Mouse (Mus musculus): ENCODE data around the gene Cers4.

The Cers4 gene

GRCm38 (mm10) chr8:4492851-4493685, at the start of gene Cers4:
Gene Cers4, plus strand, starts transcription at chr8:4493026.
- DNase-seq: peak; percentile 89

DNA sequence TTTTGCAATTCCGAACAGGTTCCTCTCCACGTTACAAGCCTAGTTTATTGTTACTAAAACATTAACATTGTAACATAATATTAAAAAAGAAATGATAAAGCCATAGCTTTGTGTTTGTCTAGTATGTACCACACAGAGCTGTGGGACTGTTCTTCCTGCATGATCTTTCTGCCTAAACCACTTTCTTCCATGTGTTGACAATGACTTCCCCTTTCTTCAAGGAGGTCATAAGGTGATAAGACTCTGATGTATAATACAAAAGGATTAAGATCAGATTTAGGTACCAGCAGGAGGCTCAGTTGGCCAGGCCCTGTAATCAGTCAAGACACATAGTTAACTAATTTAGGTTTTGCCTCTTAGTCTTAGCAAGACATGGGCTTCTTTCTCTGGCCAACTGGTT, 34.7 kb upstream of the Cers4 start:
- no peak for DNase-seq

- DNase-seq: no peak
Observed at GRCm38 (mm10) chr8:4463061-4463460, 29.8 kb upstream of the Cers4 start.

DNA sequence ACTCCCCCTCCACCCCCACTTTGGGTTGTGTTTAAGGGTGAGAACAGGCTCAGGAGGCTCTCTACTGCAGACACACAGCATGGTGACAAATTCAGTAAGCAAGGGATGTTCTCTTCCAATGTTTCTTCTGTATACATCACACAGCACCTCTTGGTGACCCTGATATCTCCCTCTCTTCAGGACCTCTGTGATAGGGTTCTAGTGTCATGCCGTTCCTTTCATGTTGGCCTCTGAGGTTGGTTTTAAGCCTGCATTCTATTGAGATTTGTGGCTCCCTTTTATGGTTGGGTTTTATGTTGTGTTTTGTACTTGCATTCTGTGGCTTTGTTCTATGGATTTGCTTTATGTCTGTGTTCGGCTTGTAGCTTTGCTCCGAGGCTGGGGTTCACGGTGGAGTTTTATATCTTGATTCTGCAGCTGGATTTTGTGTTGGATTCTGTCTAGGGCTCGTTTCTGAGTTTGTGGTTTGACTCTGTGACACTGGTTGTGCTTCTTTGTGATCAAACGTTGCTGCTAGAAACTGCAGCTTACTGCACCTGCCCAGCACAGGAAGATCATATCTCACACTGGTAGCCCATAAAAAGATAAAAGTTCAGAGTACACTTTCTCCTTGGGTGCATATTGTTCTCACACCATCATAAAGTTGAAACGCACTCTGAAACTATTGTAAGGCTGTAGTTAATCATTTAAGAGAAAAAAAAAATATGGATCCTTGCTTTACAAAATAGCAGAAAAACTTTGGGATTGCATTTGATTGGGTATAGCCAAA, 18.2 kb upstream of the Cers4 start:
- no peak for DNase-seq

GRCm38 (mm10) chr8:4481154-4481553, 11.7 kb upstream of the Cers4 start:
- no peak for DNase-seq

- DNase-seq: no peak
Observed at GRCm38 (mm10) chr8:4481586-4481985, 11.2 kb upstream of the Cers4 start.

DNA sequence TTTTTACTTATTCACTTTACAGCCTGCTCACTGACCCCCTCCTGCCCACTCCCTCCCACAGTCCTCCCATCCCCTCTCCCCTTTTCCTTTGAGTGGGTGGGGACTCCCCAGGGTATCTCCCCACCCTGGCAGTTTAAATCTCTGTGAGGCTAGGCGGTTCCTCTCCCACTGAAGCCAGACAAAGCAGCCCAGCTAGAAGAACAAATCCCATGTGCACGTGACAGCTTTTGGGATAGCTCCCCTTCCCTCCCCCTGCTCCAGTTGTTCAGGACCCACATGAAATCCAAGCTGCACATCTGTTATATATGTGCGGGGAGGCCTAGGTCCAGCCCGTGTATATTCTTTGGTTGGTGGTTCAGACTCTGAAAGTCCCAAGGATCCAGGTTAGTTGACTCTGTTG, 10.3 kb upstream of the Cers4 start:
- no peak for DNase-seq

GRCm38 (mm10) chr8:4483330-4483729, 9.5 kb upstream of the Cers4 start:
- peak; percentile 62 for DNase-seq

- peak; percentile 63 for DNase-seq
Observed at GRCm38 (mm10) chr8:4493686-4494440, 1.0 kb downstream of the Cers4 start.

GRCm38 (mm10) chr8:4495976-4496375, 3.1 kb downstream of the Cers4 start:
- DNase-seq: no peak

- no peak for DNase-seq
Observed at GRCm38 (mm10) chr8:4497610-4498009, 4.8 kb downstream of the Cers4 start.

DNA sequence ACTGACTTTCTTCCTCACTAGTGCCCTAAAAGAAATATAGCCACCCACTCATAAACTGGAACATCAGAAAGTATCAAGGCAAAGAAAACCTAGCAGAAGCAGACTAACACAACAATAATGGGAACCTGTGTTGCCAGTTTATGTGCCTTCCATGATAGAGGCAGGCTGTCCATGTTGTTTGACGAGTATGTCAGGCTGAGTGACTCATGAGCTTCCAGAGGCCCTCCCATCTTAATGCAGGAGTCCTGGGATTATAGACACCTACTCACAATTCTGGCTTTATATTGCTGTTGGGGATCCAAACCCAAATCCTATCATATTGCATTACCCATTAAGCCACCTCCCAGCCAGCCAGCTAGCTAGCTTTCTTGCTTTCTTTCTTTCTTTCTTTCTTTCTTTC, 12.5 kb downstream of the Cers4 start:
- no peak for DNase-seq

- no peak for DNase-seq
Observed at GRCm38 (mm10) chr8:4507527-4507926, 14.7 kb downstream of the Cers4 start.

DNA sequence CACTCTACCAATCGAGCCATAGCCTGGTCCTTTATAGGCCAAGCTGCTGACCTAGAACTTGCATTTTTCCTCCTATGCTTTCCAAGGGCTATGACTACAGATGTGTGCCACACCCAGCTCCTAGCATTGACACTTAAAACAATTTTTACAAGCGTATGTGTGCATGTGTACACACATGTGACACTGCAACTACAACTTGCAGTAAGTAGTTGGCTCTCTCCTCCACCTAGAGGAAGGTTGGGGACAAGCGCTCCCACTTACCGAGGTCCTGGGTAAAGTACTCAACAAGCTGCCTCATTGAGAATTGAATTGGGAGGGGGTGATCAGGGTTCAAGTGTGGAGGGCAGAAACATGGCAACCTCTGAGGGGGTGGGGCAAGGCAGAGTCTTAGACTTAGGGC, 18.0 kb downstream of the Cers4 start:
- DNase-seq: peak; percentile 11

DNA sequence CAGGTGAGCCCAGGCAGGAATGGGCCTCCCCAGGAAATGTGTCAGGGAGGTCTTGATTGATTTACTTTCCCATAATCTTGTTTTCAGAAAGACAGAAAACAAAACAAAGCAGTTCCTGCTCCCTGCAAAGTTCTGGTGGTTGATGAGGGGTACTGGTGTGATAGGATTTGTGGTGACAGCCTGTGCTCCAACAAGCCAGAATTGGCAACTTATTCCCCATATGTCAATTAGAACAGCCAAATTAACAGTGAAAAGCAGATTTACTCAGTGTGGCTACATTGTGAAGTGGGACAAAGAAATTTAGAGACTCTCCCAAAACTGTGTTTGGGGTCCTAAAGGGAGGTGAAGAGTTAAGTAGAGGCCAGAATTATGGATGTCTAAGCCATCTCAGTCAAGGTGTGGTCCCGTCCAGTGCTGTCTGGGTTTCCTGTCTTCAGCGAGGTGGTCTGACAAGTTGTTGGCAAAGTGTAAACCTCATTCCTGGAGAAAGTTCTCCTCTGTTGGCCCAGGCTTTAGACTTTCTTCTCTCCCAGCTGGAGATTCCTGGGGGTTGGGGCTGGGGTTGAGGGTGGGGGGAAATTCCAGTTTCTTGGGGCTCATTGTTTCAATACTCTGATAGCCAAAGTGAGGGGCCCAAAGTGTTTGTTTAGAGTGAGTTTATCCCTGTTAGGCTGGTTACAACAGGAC, 18.7 kb downstream of the Cers4 start:
- no peak for DNase-seq

DNA sequence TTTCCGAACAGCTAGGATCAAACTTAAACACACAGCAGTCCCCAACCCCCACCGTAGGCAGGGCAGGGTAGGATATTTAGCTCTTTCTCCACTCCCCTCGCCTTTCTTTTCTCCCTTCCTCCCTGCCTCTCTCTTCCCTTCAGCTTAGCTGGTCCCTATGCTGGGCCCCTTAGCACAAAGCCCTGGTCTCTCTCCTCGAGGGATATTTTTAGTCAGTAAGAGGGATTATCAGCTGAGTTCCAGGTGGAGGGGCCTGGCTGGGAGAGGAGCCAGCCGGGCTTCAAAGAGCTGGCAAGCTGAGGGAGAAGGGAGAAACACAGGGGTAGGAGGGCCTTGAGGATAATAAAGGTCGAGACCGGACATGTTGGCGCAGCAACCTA, 19.3 kb downstream of the Cers4 start:
- no peak for DNase-seq

- DNase-seq: peak; percentile 65
Observed at GRCm38 (mm10) chr8:4516162-4516561, 23.3 kb downstream of the Cers4 start.

DNA sequence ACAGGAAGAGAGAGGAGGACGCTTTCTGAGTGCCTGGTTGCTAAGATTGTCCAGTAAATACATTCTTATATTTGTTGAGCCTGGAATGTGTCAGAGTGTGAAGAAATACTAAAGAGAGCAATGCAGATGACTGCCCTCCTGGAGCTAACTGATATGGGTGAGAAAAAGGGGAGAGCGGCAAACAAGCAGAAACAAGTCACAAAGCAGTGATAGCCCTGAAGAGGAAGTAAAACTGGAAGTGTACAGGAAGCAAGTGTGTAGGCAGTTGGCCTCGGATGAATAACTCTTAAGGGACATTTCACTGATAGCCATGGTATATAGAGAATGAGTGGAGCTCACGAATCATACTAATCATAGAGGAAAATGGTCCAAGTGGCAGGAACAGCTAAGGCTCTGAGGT, 28.6 kb downstream of the Cers4 start:
- DNase-seq: no peak

- DNase-seq: no peak
Observed at GRCm38 (mm10) chr8:4523525-4523924, 30.7 kb downstream of the Cers4 start.
